11 mouse cellular contexts compared by ENCODE assay signal in the genomic region with DNA sequence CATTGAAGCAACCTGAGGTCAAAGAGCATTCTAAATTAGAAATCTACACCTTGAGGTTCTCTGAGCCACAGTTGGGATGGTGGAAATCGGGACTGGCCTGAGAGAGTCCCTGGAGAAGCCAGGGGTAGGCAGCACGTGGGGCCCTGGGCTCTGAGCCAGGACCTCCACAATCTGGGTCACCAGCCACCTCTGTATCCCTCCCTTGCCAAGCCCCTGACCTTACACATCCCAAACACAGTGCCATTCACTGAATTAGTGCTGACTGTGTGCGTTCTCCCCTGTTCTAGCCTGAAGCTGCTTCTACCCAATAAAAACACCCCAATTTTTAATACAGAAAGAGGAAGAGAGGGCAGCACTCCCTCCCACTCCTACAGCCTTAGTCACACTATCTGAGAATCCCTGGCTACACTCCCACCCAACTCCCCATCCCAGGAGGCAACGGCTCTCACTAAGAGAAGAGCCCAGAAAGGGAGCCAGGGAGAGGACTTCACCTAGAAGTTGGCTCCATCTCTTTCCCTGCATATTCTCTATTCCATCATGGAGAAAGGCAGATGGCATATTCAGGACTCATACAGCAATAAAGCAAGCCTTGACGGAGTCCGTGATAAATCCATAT. TPM values are rescaled to one million over a fixed set of nuclear protein-coding genes. Genes with fewer than 3 reads are reported as not detected.
A peak's percentile ranks its signal among the peaks of the same experiment; 100 is the strongest.
DNase-seq lines count a peak whose midpoint lies in the region; ATAC-seq lines count a peak whose summit lies in the region.
"Had no signal": no experiment of that assay in that cellular context is flagged by ENCODE, and none has a peak within 500 bp of the region (broad histone marks: within the 10 kb centered on the region; RNA-seq: fewer than 3 reads in every experiment).

No protein-coding gene starts in this region.

- no peak overlapping the region for H3K27ac ChIP-seq in kidney, embryonic 15.5 days
- H3K27ac ChIP-seq in heart, embryonic 14.5 days (replicated peaks in 1 of 2; ENCODE audit: control insufficient read depth in 1 of 2, insufficient read depth in 1 of 2, low read depth in 2 of 2, low read length in 2 of 2), result no peak overlapping the region
- H3K27ac ChIP-seq: embryonic facial prominence, embryonic 10.5 days; intestine, embryonic 15.5 days had no signal

- ATAC-seq in kidney, embryonic 15.5 days (replicated peaks; ENCODE audit: low FRiP score), result no peak
- ATAC-seq in heart, embryonic 14.5 days (ENCODE audit: insufficient number of reproducible peaks, insufficient read depth, low FRiP score, low read depth), result peak; percentile 37; the same call in 1 of the 2 replicates
- ATAC-seq: intestine, embryonic 15.5 days had no signal

- H3K9ac ChIP-seq in kidney, embryonic 15.5 days, result no peak overlapping the region
- no peak overlapping the region for H3K9ac ChIP-seq in heart, embryonic 14.5 days (ENCODE audit: low read length)
- H3K9ac ChIP-seq: intestine, embryonic 15.5 days had no signal

- no peak overlapping the region for H3K4me3 ChIP-seq in kidney, embryonic 15.5 days (replicated peaks)
- no peak overlapping the region for H3K4me3 ChIP-seq in heart, embryonic 14.5 days (ENCODE audit: control insufficient read depth in 1 of 2, insufficient read depth in 1 of 2, low read depth in 1 of 2, low read length in 2 of 2)
- H3K4me3 ChIP-seq: embryonic facial prominence, embryonic 10.5 days; intestine, embryonic 15.5 days; myocyte had no signal

- no peaks in the 10 kb centered on the region for H3K9me3 ChIP-seq in kidney, embryonic 15.5 days (replicated peaks)
- no peaks in the 10 kb centered on the region for H3K9me3 ChIP-seq in heart, embryonic 14.5 days (ENCODE audit: control insufficient read depth, low read length)
- H3K9me3 ChIP-seq: embryonic facial prominence, embryonic 10.5 days; intestine, embryonic 15.5 days had no signal

- H3K36me3 ChIP-seq in kidney, embryonic 15.5 days, result peaks cover 18% of the 10 kb centered on the region
- no peaks in the 10 kb centered on the region for H3K36me3 ChIP-seq in heart, embryonic 14.5 days (ENCODE audit: control insufficient read depth, insufficient read depth, low read length)
- H3K36me3 ChIP-seq: embryonic facial prominence, embryonic 10.5 days had no signal

- peak; percentile 27 for DNase-seq in kidney, postnatal 10 days
- DNase-seq in Muller cell, postnatal 12 days (ENCODE audit: inconsistent ontology term), result peak; percentile 67
- DNase-seq in adrenal gland, adult 18-20 months (ENCODE audit: low spot score in 2 of 2), result peak; percentile 26 to 38
- no peak for DNase-seq in natural killer cell, adult 2 months (ENCODE audit: low spot score in 2 of 2)
- DNase-seq in adipocyte (ENCODE audit: low spot score), result no peak
- DNase-seq: lung, postnatal 10 days had no signal

- H3K4me2 ChIP-seq in kidney, embryonic 15.5 days, result no peak overlapping the region
- no peak overlapping the region for H3K4me2 ChIP-seq in heart, embryonic 14.5 days (ENCODE audit: low read length)
- H3K4me2 ChIP-seq: intestine, embryonic 15.5 days had no signal

- no peaks in the 10 kb centered on the region for H3K4me1 ChIP-seq in kidney, embryonic 15.5 days
- H3K4me1 ChIP-seq in heart, embryonic 14.5 days (ENCODE audit: control insufficient read depth in 2 of 2, insufficient read depth in 2 of 2, low read length in 2 of 2), result peaks cover 7% of the 10 kb centered on the region in 2 experiments; a peak in 3 of 4 replicates
- H3K4me1 ChIP-seq: intestine, embryonic 15.5 days had no signal

- no peaks in the 10 kb centered on the region for H3K27me3 ChIP-seq in kidney, embryonic 15.5 days
- no peaks in the 10 kb centered on the region for H3K27me3 ChIP-seq in heart, embryonic 14.5 days (ENCODE audit: control insufficient read depth, insufficient read depth, low read length)
- H3K27me3 ChIP-seq: intestine, embryonic 15.5 days had no signal

- WGBS in kidney, embryonic 15.5 days, result 73% methylated on average over 6 of the region's 6 CpGs
- WGBS in heart, embryonic 14.5 days, result 44% methylated on average over 6 of the region's 6 CpGs

RNA-seq across cellular contexts. Expression of a gene that starts 46.4 kb away (rescaled TPM):
- 27.1 and 39.0 TPM in 2 replicates for polyA plus RNA-seq in kidney, embryonic 15.5 days (2015; fragmentation: Nextera tagmentation; extraction: Ambion mirVana)
- 10 to 100 TPM; 13.6 to 21.0 TPM for total RNA-seq in adrenal gland, adult 18-20 months (2021)
- polyA plus RNA-seq in heart, embryonic 14.5 days (2014; fragmentation: Nextera tagmentation; extraction: Ambion mirVana), result 20.2 and 22.0 TPM in 2 replicates

Comparison
In these comparisons a context has a peak if more than half of its experiments do, and no peak if none do; other contexts are left out.
1. DNase-seq: peak in kidney, postnatal 10 days (single experiment), Muller cell, postnatal 12 days (single experiment) and adrenal gland, adult 18-20 months (2 of 2); none in natural killer cell, adult 2 months (0 of 2) and adipocyte (single experiment).